Mouse (Mus musculus) neural tube, embryonic 15.5 days (tissue): ENCODE data around the gene Myd88. TPM values are rescaled to one million over a fixed set of nuclear protein-coding genes. Genes with fewer than 3 reads are reported as not detected.
A peak's percentile ranks its signal among the peaks of the same experiment; 100 is the strongest.

Experiments
- ATAC-seq: fragments of 200-750 bp; cut with Nextera tagmentation; 2 replicates; pipeline ENCODE4 v1.8.0; 2017; ENCODE audit warnings: mild to moderate bottlenecking, moderate TSS enrichment, moderate library complexity; ENCODE audit not compliant: low FRiP score
- H3K27ac ChIP-seq: fragments of 300-500 bp; sonication (generic); replicated peaks from 2 replicates; pipeline ENCODE4 v1.5.1; 2015; ENCODE audit warnings: mild to moderate bottlenecking, inconsistent platforms
- H3K27me3 ChIP-seq: fragments of 300-500 bp; sonication (generic); replicated peaks from 2 replicates; pipeline ENCODE4 v1.6.1; 2015; ENCODE audit warnings: inconsistent platforms
- H3K36me3 ChIP-seq: fragments of 300-500 bp; sonication (generic); 2 replicates; pipeline ENCODE4 v1.6.1; 2015; ENCODE audit warnings: inconsistent platforms
- H3K4me1 ChIP-seq: fragments of 300-500 bp; sonication (generic); 2 replicates; pipeline ENCODE4 v1.6.1; 2015; ENCODE audit warnings: inconsistent platforms
- H3K4me2 ChIP-seq: fragments of 300-500 bp; sonication (generic); 2 replicates; pipeline ENCODE4 v1.6.1; 2015; ENCODE audit warnings: inconsistent platforms, mild to moderate bottlenecking, moderate library complexity
- H3K4me3 ChIP-seq: fragments of 300-500 bp; sonication (generic); replicated peaks from 2 replicates; pipeline ENCODE4 v1.5.1; 2015; ENCODE audit warnings: mild to moderate bottlenecking, inconsistent platforms
- H3K9ac ChIP-seq: fragments of 300-500 bp; sonication (generic); replicated peaks from 2 replicates; pipeline ENCODE4 v1.6.1; 2015; ENCODE audit warnings: mild to moderate bottlenecking, inconsistent platforms
- H3K9me3 ChIP-seq: fragments of 300-500 bp; sonication (generic); replicated peaks from 2 replicates; pipeline ENCODE4 v1.6.1; 2016; ENCODE audit warnings: inconsistent platforms
- WGBS: fragments of 180-500 bp; shearing (Covaris S2); methylation state at CpG from one replicate; pipeline ENCODE4 v1.1.7; 2015; ENCODE audit warnings: mixed read lengths; 5-methylcytosine and 5-hydroxymethylcytosine counted together
- polyA plus RNA-seq: library from polyadenylated mRNA; unstranded; fragments of >200 nt; fragmentation: Nextera tagmentation; extraction: Ambion mirVana; gene quantifications from 2 replicates; pipeline ENCODE4 v1.2.1, GENCODE M21; 2015

The Myd88 gene
- polyA plus RNA-seq, 1 experiment from 2014 or later, result 6.2 TPM

DNA sequence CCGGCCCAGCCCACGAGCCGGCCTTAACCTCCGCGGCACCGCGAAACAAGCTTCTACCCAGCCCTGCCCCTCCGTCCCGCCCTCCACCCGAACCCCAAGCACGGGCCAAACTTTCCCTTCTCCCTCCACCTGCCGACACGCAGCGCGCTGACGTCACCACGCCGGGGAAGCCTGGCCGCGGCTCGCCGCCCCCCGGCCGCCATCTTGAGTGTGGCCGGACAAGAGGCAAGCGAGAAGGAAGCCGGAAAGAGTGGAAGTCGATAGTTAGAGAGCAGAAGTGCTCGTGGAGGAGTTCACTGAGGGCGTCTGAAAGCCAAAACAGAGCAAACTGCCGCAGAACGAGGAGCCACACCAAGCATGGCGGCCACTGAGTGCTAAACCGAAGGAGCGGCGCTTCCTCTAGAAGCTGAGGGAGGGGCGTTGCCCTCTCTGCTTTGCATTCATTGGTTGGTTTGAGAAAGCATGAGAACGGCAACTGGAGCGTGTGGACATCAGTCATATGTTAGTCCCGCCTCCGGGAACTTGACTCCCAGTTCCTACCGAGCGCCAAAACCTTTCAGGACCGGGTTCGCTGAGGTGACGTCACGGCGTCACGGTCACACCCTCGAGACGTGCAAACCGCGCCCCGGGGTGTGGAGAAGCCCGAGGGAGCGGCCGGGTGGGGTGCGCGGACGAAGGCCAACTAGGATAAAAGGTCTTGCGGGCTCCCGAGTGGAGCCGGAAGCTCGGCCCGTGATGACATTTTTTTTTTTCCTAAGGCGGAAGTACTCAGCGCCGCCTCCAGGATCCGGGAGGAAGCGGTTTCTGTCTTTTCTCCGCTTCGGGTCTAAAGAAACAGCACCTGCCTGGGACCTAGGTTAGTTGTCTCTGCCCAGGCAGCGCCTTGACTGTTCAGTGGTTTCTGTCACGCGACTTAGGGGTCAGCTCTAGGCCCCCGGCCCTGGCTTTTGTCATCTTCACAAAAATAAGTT, 18.6 kb downstream of the Myd88 start, which contains the start of gene Oxsr1:
Gene Oxsr1, minus strand, starts transcription at position 139 of the 971 bp plus-strand sequence.
- Histone ChIP-seq H3K9me3 (no peaks in the 10 kb centered on the region), H3K27ac (peak within 1 kb of the TSS; percentile 95), H3K36me3 (no peaks in the 10 kb centered on the region), H3K27me3 (no peaks in the 10 kb centered on the region), H3K9ac (peak within 1 kb of the TSS; percentile 83), H3K4me3 (peak within 1 kb of the TSS; percentile 92), H3K4me2 (peak within 1 kb of the TSS; percentile 95), H3K4me1 (peaks cover 25% of the 10 kb centered on the region)
- under 1% methylated on average over 76 of the region's 76 CpGs for WGBS
- ATAC-seq, result peak; percentile 98

GRCm38 (mm10) chr9:119321392-119322229, 19.6 kb downstream of the Myd88 start:
- ATAC-seq, result peak; percentile 39
- Histone ChIP-seq H3K4me2 (peak overlapping the region; percentile 95), H3K27me3 (no peaks in the 10 kb centered on the region), H3K27ac (peak overlapping the region; percentile 95), H3K9ac (peak overlapping the region; percentile 83), H3K9me3 (no peaks in the 10 kb centered on the region), H3K4me1 (peaks cover 25% of the 10 kb centered on the region), H3K36me3 (no peaks in the 10 kb centered on the region), H3K4me3 (peak overlapping the region; percentile 92)
- WGBS, result under 1% methylated on average over 53 of the region's 59 CpGs

GRCm38 (mm10) chr9:119320946-119321345, 20.3 kb downstream of the Myd88 start:
- Histone ChIP-seq H3K4me2 (peak overlapping the region; percentile 95), H3K36me3 (no peaks in the 10 kb centered on the region), H3K9ac (peak overlapping the region; percentile 83), H3K4me3 (peak overlapping the region; percentile 92), H3K4me1 (peaks cover 25% of the 10 kb centered on the region), H3K27me3 (no peaks in the 10 kb centered on the region), H3K27ac (peak overlapping the region; percentile 95; the same call in 1 of the 2 replicates), H3K9me3 (no peaks in the 10 kb centered on the region)
- 9% methylated on average over 7 of the region's 7 CpGs for WGBS
- no peak for ATAC-seq

- ATAC-seq, result no peak
- Histone ChIP-seq H3K27me3 (no peaks in the 10 kb centered on the region), H3K36me3 (no peaks in the 10 kb centered on the region), H3K9ac (no peak overlapping the region), H3K9me3 (no peaks in the 10 kb centered on the region), H3K27ac (no peak overlapping the region), H3K4me2 (peak overlapping the region; percentile 95), H3K4me1 (peaks cover 25% of the 10 kb centered on the region), H3K4me3 (peak overlapping the region; percentile 92; the same call in 1 of the 2 replicates)
- 85% methylated on average over 7 of the region's 7 CpGs for WGBS
Observed at GRCm38 (mm10) chr9:119320446-119320845, 20.8 kb downstream of the Myd88 start.

DNA sequence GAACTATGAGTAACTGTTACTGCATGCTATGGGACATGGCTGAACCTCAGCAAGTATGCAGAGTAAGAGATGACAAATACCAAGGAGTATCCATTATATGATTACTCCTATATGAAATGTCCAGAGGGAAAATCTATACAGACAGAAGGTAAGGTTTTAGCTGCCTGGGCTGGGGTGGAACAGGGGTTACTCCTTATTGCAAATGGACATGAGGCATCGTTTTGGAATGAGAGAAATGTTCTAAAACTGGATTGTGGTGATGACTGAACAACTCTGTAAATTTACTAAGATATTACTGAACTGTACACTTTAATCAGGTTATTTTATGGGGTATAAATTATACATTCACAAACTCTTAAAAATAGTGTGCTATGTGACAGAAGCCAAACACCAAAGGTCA, 22.3 kb downstream of the Myd88 start:
- Histone ChIP-seq H3K4me2 (no peak overlapping the region), H3K36me3 (no peaks in the 10 kb centered on the region), H3K9me3 (no peaks in the 10 kb centered on the region), H3K4me3 (no peak overlapping the region), H3K4me1 (peaks cover 25% of the 10 kb centered on the region), H3K27ac (no peak overlapping the region), H3K27me3 (no peaks in the 10 kb centered on the region), H3K9ac (no peak overlapping the region)
- no peak for ATAC-seq
- WGBS, result 98% methylated on average over 1 of the region's 1 CpGs

DNA sequence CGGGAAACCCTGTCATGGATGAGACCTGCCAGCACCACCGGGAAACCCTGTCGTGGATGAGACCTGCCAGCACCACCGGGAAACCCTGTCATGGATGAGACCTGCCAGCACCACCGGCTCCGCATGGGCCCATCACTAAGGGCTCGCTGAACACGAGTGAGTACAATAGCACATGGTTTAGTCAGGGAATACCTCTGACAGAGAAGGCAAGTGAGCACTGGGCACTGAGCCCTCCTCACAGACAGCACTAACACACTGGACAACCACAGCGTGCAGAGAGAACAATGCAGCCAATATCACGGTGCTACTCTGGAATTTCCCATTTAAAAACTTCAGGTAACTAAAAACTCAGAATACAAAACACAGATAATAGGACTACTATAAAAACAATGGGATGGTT, 28.1 kb downstream of the Myd88 start:
- Histone ChIP-seq H3K9me3 (no peaks in the 10 kb centered on the region), H3K27me3 (no peaks in the 10 kb centered on the region), H3K4me3 (no peak overlapping the region), H3K9ac (no peak overlapping the region), H3K36me3 (no peaks in the 10 kb centered on the region), H3K4me2 (no peak overlapping the region), H3K4me1 (0 out of 2 replicates have a peak, but pooled peaks cover 3% of the 10 kb centered on the region), H3K27ac (no peak overlapping the region)
- ATAC-seq, result no peak
- WGBS, result 89% methylated on average over 10 of the region's 10 CpGs

- H3K27ac ChIP-seq, result no peak overlapping the region
- no peak overlapping the region for H3K4me2 ChIP-seq
- no peaks in the 10 kb centered on the region for H3K36me3 ChIP-seq
Observed at GRCm38 (mm10) chr9:119309067-119309466, 32.1 kb downstream of the Myd88 start.

GRCm38 (mm10) chr9:119305863-119306262, 35.3 kb downstream of the Myd88 start:
- no peaks in the 10 kb centered on the region for H3K27me3 ChIP-seq
- H3K4me3 ChIP-seq, result no peak overlapping the region
- no peaks in the 10 kb centered on the region for H3K9me3 ChIP-seq
- ATAC-seq, result no peak
- H3K36me3 ChIP-seq, result peaks cover 12% of the 10 kb centered on the region
- H3K27ac ChIP-seq, result no peak overlapping the region
- WGBS, result 97% methylated on average over 7 of the region's 7 CpGs
- H3K4me1 ChIP-seq, result 0 out of 2 replicates have a peak, but pooled peaks cover 3% of the 10 kb centered on the region
- H3K9ac ChIP-seq, result no peak overlapping the region
- no peak overlapping the region for H3K4me2 ChIP-seq

More at GRCm38 (mm10) chr9:119309067-119309466, 32.1 kb downstream of the Myd88 start:
- Histone ChIP-seq H3K9ac (no peak overlapping the region), H3K27me3 (no peaks in the 10 kb centered on the region), H3K4me3 (no peak overlapping the region), H3K4me1 (0 out of 2 replicates have a peak, but pooled peaks cover 3% of the 10 kb centered on the region), H3K9me3 (no peaks in the 10 kb centered on the region)
- 85% methylated on average over 1 of the region's 1 CpGs for WGBS
- ATAC-seq, result no peak

GRCm38 (mm10) chr9:119298563-119298962, 42.6 kb downstream of the Myd88 start:
- H3K9ac ChIP-seq, result no peak overlapping the region
- H3K27ac ChIP-seq, result no peak overlapping the region
- H3K36me3 ChIP-seq, result peaks cover 17% of the 10 kb centered on the region
- no peaks in the 10 kb centered on the region for H3K4me1 ChIP-seq
- WGBS, result 91% methylated on average over 3 of the region's 3 CpGs
- H3K4me2 ChIP-seq, result no peak overlapping the region
- H3K9me3 ChIP-seq, result no peaks in the 10 kb centered on the region
- no peak overlapping the region for H3K4me3 ChIP-seq
- no peak for ATAC-seq
- H3K27me3 ChIP-seq, result no peaks in the 10 kb centered on the region

DNA sequence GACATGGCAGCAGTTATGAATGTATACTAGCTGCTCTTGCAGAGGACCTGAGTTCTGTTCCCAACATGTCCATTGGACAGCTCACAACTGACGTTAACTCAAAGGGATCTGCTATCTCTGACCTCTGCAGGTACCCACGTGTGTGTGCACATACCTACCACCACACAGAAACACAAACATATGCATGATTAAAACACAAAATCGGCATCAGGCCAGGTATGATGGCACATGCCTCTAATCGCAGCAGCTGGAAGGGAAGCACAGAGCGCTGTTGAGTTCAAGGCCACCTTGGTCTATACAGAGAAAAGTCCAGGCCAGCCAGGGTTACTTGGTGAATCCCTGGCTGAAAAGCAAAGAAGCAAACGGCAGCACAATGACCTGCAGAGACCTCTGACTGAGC, 43.5 kb downstream of the Myd88 start:
- Histone ChIP-seq H3K4me2 (no peak overlapping the region), H3K27me3 (no peaks in the 10 kb centered on the region), H3K27ac (no peak overlapping the region), H3K4me3 (no peak overlapping the region), H3K9ac (no peak overlapping the region), H3K36me3 (peaks cover 17% of the 10 kb centered on the region), H3K9me3 (no peaks in the 10 kb centered on the region), H3K4me1 (no peaks in the 10 kb centered on the region)
- no peak for ATAC-seq
- 87% methylated on average over 6 of the region's 6 CpGs for WGBS

- H3K4me3 ChIP-seq, result no peak overlapping the region
- no peak overlapping the region for H3K4me2 ChIP-seq
- H3K9ac ChIP-seq, result no peak overlapping the region
- H3K27ac ChIP-seq, result no peak overlapping the region
- H3K4me1 ChIP-seq, result no peaks in the 10 kb centered on the region
- WGBS, result 94% methylated on average over 3 of the region's 3 CpGs
- no peaks in the 10 kb centered on the region for H3K27me3 ChIP-seq
- peaks cover 14% of the 10 kb centered on the region for H3K36me3 ChIP-seq
- ATAC-seq, result no peak
- H3K9me3 ChIP-seq, result no peaks in the 10 kb centered on the region
Observed at GRCm38 (mm10) chr9:119290791-119291190, 50.4 kb downstream of the Myd88 start.
